Mouse (Mus musculus) hindbrain, embryonic 15.5 days (tissue): Measurements from ENCODE around the gene Btn1a1. TPM values are rescaled to one million over a fixed set of nuclear protein-coding genes. Genes with fewer than 3 reads are reported as not detected.
A peak's percentile ranks its signal among the peaks of the same experiment; 100 is the strongest.

ENCODE experiments used
- ATAC-seq: fragments of 200-750 bp; cut with Nextera tagmentation; 2 replicates; pipeline ENCODE4 v1.8.0; 2017; ENCODE audit warnings: low read depth, moderate number of reproducible peaks, moderate TSS enrichment; ENCODE audit not compliant: low FRiP score
- H3K27ac ChIP-seq: fragments of 300-500 bp; sonication (generic); replicated peaks from 2 replicates; pipeline ENCODE4 v1.5.1; 2015; ENCODE audit warnings: mild to moderate bottlenecking, inconsistent platforms
- H3K27me3 ChIP-seq: fragments of 300-500 bp; sonication (generic); 2 replicates; pipeline ENCODE4 v1.6.1; 2015; ENCODE audit warnings: control low read depth, inconsistent platforms
- H3K36me3 ChIP-seq: fragments of 300-500 bp; sonication (generic); 2 replicates; pipeline ENCODE4 v1.6.1; 2015; ENCODE audit warnings: control low read depth, inconsistent platforms
- H3K4me1 ChIP-seq: fragments of 300-500 bp; sonication (generic); replicated peaks from 2 replicates; pipeline ENCODE4 v1.6.1; 2015; ENCODE audit warnings: control low read depth, inconsistent platforms
- H3K4me2 ChIP-seq: fragments of 300-500 bp; sonication (generic); 2 replicates; pipeline ENCODE4 v1.6.1; 2015; ENCODE audit warnings: moderate library complexity, mild to moderate bottlenecking, inconsistent platforms
- H3K4me3 ChIP-seq: fragments of 300-500 bp; sonication (generic); 2 replicates; pipeline ENCODE4 v1.5.1; 2015; ENCODE audit warnings: mild to moderate bottlenecking, inconsistent platforms
- H3K9ac ChIP-seq: fragments of 300-500 bp; sonication (generic); 2 replicates; pipeline ENCODE4 v1.6.1; 2015; ENCODE audit warnings: inconsistent platforms
- H3K9me3 ChIP-seq: fragments of 300-500 bp; sonication (generic); 2 replicates; pipeline ENCODE4 v1.6.1; 2016; ENCODE audit warnings: control low read depth, inconsistent platforms
- WGBS: fragments of 180-500 bp; shearing (Covaris S2); methylation state at CpG from one replicate; pipeline ENCODE4 v1.1.7; 2015; 5-methylcytosine and 5-hydroxymethylcytosine counted together
- polyA plus RNA-seq: library from polyadenylated mRNA; unstranded; fragments of >200 nt; fragmentation: Nextera tagmentation; extraction: Ambion mirVana; gene quantifications from 2 replicates; pipeline ENCODE4 v1.2.1, GENCODE M21; 2015

Gene Btn1a1
- polyA plus RNA-seq, 1 experiment from 2014 or later: 0.17 TPM

DNA sequence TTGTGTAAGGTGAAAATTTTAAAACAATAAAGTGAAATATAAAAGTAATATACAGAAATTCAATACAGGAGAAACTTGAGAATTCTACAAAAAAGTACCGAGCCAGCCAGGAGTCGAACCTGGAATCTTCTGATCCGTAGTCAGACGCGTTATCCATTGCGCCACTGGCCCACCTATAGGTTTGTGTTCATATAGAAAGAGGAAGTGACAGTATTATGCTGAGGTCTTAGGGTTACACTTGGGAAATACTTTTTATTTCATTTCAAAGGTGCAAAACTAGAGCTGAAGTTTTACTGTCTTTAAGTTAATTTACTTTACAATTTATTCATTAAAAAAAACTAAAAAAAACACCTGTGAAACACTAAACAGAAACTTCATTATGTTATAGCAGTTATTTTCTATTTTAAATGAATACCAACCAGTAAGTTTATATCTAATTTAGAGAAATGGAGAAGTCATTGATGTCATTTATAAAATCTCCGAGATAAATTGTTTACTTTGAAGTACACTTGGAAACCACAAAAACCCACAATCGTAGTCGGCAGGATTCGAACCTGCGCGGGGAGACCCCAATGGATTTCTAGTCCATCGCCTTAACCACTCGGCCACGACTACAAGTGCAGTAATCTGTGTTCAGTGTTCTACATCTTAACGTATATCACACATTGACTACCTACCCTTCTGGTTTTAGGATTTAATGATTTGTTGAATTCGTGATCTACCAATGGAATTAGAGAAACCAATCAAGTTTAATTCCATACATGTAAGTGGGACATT lies 34.9 kb upstream of the Btn1a1 start:
- Histone ChIP-seq H3K27me3 (peaks cover 21% of the 10 kb centered on the region), H3K4me2 (0 out of 2 replicates have a peak overlapping the region, but pooled peaks have one; percentile 2)

DNA sequence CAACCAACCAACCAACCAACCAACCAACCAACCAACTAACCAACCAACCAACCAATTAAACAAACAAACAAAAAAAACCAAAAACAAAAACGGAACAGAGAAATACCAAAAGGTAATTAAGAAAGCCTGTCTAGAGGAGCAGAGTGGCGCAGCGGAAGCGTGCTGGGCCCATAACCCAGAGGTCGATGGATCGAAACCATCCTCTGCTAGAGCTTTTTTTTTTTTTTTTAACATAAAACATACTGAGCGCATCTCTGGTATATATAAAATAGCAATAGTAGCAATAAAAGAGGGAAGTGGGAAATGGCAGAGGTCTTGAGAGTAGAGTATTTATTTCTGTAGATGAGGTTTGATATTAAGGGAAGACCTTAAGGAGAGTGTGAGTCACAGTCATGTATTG lies 34.2 kb upstream of the Btn1a1 start:
- no peak overlapping the region for H3K4me2 ChIP-seq
- 6% methylated on average over 7 of the region's 7 CpGs for WGBS
- H3K9ac ChIP-seq: no peak overlapping the region
- H3K4me1 ChIP-seq: peaks cover 8% of the 10 kb centered on the region; the same call in 1 of the 2 replicates
- peaks cover 21% of the 10 kb centered on the region for H3K27me3 ChIP-seq
- H3K36me3 ChIP-seq: no peaks in the 10 kb centered on the region
- H3K4me3 ChIP-seq: no peak overlapping the region
- H3K9me3 ChIP-seq: no peaks in the 10 kb centered on the region
- H3K27ac ChIP-seq: no peak overlapping the region
- no peak for ATAC-seq

More for the DNA sequence above, 34.9 kb upstream of the Btn1a1 start:
- H3K9me3 ChIP-seq: no peaks in the 10 kb centered on the region
- peak; percentile 61; the same call in 1 of the 2 replicates for ATAC-seq
- peaks cover 12% of the 10 kb centered on the region; the same call in 1 of the 2 replicates for H3K4me1 ChIP-seq
- 3% methylated on average over 17 of the region's 17 CpGs for WGBS
- no peaks in the 10 kb centered on the region for H3K36me3 ChIP-seq
- no peak overlapping the region for H3K27ac ChIP-seq
- H3K4me3 ChIP-seq: no peak overlapping the region
- H3K9ac ChIP-seq: no peak overlapping the region

DNA sequence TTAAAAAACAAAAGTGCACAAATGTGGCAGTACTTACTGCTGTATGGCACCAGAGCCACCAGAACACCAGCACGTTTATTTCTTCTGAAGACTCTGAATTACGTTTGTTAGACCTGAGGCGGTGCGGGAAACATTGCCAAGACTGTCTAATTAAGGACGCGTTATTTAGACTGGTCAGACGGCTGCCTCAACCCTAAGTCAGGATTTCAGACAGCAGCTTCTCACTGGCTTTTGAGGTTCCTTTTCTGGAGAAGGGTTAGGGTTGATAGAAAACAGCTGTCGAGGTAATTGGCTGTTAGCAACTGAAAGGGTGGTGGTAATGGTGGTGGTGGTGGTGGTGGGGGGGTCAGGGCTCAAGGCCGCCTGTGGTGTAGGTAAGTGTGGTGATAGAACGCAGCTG lies 33.0 kb upstream of the Btn1a1 start:
- peaks cover 21% of the 10 kb centered on the region for H3K27me3 ChIP-seq
- no peak for ATAC-seq
- H3K9ac ChIP-seq: no peak overlapping the region
- peak overlapping the region; percentile 44 for H3K4me2 ChIP-seq
- peak overlapping the region; percentile 25 for H3K4me3 ChIP-seq
- WGBS: 6% methylated on average over 10 of the region's 10 CpGs
- H3K9me3 ChIP-seq: no peaks in the 10 kb centered on the region
- no peak overlapping the region for H3K27ac ChIP-seq
- H3K36me3 ChIP-seq: no peaks in the 10 kb centered on the region
- H3K4me1 ChIP-seq: peaks cover 8% of the 10 kb centered on the region; the same call in 1 of the 2 replicates

DNA sequence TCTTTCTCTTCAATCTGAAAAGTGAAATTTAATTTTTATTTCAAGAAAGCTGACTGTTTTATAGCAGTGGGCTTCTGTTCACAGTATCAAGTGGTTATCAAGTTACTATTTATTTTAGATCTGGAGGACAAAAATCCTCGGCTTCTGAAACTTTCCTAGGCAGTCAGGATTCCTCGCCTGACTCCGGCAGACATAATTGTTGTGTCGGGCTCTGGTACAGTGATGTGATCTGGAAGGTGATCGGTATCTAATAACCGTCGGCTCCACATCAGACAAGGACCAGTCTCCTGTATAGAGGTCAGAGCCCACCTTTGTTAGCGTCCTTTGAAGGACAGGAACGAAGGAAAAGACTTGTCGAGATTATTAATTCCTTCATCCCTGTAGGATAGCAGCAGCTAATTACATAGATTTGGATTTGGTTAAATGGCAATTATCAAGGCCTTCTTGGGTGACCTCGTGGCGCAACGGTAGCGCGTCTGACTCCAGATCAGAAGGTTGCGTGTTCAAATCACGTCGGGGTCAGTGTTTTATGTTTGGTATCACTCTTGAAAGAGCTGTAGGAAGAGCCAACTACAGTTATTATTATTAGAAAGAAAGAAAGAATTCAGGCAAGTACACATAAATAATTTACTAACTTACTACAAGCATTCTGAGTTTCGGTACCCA lies 32.1 kb upstream of the Btn1a1 start:
- no peak overlapping the region for H3K9ac ChIP-seq
- no peak overlapping the region for H3K27ac ChIP-seq
- peaks cover 8% of the 10 kb centered on the region; the same call in 1 of the 2 replicates for H3K4me1 ChIP-seq
- whole genome bisulfite sequencing: 6% methylated on average over 19 of the region's 19 CpGs
- H3K27me3 ChIP-seq: peaks cover 21% of the 10 kb centered on the region
- no peaks in the 10 kb centered on the region for H3K9me3 ChIP-seq
- H3K36me3 ChIP-seq: no peaks in the 10 kb centered on the region
- no peak for ATAC-seq
- H3K4me2 ChIP-seq: peak overlapping the region; percentile 44
- peak overlapping the region; percentile 25 for H3K4me3 ChIP-seq

DNA sequence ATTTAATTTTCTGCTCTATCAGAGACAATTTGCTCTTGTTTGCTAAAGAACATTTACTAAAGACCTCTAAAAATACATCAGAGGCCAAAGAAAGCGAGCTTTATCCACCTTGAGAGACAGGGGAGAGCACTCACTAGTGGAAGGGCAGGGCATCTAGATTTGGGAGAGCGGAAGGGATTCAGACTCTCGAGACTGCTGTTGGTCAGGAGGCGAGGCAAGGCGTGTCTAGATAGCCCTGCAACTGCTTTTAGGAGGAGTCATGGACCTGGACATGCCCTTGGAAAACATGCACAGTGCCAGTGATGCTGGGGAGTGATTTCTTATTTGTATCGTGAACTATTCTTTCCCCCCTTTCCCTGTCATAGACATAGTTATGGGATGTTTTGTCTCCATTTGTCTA lies 29.8 kb upstream of the Btn1a1 start:
- no peak overlapping the region for H3K4me2 ChIP-seq
- no peak overlapping the region for H3K4me3 ChIP-seq
- H3K9ac ChIP-seq: no peak overlapping the region
- H3K27me3 ChIP-seq: peaks cover 18% of the 10 kb centered on the region
- ATAC-seq: no peak
- no peaks in the 10 kb centered on the region for H3K36me3 ChIP-seq
- peaks cover 12% of the 10 kb centered on the region for H3K4me1 ChIP-seq
- no peak overlapping the region for H3K27ac ChIP-seq
- no peaks in the 10 kb centered on the region for H3K9me3 ChIP-seq
- 85% methylated on average over 6 of the region's 6 CpGs for WGBS

DNA sequence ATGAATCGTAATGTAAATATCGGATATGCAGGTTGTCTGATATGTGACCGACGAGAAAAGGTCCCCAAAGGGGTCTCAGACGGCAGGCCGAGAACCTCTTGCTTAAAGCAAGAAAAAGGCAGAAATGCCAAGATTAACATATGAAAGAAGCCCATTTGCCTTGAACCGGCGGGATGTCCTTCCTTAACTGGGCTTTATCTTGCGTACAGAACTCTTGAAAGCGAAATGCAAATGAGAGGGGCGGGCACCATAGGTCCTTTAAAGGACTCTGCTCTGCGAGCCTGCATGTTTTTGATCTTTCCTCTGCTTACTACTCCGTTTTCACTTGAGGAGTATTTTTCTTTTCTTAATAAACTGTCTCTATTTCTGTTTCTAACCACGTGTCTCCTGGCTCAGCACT lies 26.3 kb upstream of the Btn1a1 start:
- Histone ChIP-seq H3K9me3 (no peaks in the 10 kb centered on the region), H3K4me1 (peaks cover 7% of the 10 kb centered on the region), H3K4me3 (peak overlapping the region; percentile 21), H3K27me3 (peaks cover 2% of the 10 kb centered on the region; the same call in 1 of the 2 replicates), H3K36me3 (no peaks in the 10 kb centered on the region), H3K9ac (no peak overlapping the region), H3K4me2 (peak overlapping the region; percentile 48), H3K27ac (no peak overlapping the region)
- 4% methylated on average over 14 of the region's 14 CpGs for WGBS
- no peak for ATAC-seq

DNA sequence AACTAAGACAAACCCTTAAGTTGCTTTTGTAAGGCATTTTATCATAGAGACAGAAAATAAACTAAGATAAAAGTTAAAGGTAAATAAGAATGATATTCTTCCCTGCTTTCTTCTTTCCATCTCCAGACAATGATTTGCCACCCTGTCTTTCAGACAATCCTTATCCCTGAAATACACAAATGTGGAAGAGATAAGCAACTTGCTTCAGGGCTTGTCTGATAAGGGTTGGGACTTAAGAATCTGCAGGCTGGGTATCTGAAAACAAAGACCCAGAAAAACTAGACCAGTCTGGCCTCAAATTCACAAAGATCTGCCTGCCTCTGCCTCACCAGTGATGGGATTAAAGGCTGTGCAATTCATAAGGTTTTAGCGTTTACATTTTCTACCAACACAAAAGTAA lies 25.6 kb upstream of the Btn1a1 start:
- ATAC-seq: no peak
- H3K27me3 ChIP-seq: no peaks in the 10 kb centered on the region
- peaks cover 7% of the 10 kb centered on the region for H3K4me1 ChIP-seq
- 15% methylated on average over 1 of the region's 1 CpGs for WGBS
- no peak overlapping the region for H3K4me2 ChIP-seq
- no peak overlapping the region for H3K27ac ChIP-seq
- no peak overlapping the region for H3K9ac ChIP-seq
- no peaks in the 10 kb centered on the region for H3K36me3 ChIP-seq
- no peaks in the 10 kb centered on the region for H3K9me3 ChIP-seq
- no peak overlapping the region for H3K4me3 ChIP-seq

DNA sequence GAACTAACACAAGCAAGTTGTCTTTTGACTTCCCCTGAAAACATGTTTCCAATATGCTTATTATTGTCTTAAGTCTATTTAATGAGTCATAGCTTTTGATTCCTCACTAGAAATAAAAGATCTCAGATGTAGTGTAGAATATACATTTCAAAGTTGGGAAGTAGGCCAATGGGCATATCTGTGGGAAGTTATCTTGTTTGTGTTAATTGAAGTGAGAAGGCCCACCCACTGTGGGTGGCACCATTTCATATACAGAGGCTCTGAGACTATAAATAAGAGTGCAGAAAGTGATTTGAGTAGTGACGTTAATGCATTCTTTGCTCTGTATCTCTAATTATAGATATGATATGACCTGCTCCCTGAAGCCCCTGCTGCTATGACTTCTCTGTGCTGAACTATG lies 25.2 kb upstream of the Btn1a1 start:
- WGBS: 60% methylated on average over 1 of the region's 1 CpGs
- peaks cover 7% of the 10 kb centered on the region for H3K4me1 ChIP-seq
- H3K27me3 ChIP-seq: no peaks in the 10 kb centered on the region
- H3K36me3 ChIP-seq: no peaks in the 10 kb centered on the region
- ATAC-seq: no peak
- no peak overlapping the region for H3K4me2 ChIP-seq
- H3K9me3 ChIP-seq: no peaks in the 10 kb centered on the region
- no peak overlapping the region for H3K27ac ChIP-seq
- no peak overlapping the region for H3K4me3 ChIP-seq
- no peak overlapping the region for H3K9ac ChIP-seq

DNA sequence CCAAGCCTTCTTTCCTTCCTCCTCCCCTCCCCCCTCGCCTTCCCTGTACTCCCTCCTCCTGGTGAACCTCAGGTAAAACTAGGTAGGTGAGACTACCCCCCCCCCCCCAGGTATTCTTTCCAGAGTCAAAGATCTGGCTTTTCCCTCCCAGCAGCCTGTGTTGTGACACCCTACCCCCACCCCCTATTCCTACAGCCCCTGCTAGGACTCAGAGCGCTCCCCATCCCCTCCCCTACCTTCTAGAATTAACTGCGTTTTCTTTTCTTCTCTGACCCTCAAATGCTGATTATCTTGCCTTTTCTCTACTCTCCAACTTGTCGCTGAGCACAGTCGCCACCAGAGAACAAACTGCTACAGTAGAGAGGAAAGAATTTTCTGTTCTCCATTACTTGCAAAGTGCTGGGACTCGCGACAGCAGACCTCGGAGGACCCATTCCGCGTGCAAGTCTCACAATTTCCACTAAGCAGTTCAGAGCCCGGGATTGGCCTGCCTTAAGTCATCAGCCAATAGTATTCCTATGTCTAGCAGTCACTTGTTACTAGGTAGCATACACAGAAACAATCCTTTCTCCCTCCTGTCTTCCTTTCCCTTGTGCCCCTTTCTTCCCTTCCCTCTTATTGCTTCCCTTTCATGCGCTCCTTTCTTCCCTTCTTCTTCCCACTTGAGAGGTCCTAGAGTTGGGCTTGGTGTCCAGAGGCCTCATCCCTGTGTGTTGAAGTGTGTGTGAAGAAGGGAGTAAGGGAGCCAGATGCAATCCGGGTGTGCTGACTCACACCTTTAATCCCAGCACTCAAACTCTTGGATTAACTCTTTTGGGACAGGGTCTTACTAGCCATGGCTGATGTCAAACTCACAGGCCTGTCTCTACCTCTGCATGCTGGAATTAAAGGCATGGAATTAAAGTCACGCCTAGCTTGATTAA lies 23.0 kb upstream of the Btn1a1 start, which contains the start of gene Btn2a2:
Gene Btn2a2, minus strand, starts transcription at position 458 of the 923 bp plus-strand sequence.
- peak within 1 kb of the TSS; percentile 63 for H3K4me2 ChIP-seq
- no peak within 1 kb of the TSS for H3K27ac ChIP-seq
- H3K36me3 ChIP-seq: no peaks in the 10 kb centered on the region
- H3K4me3 ChIP-seq: peak within 1 kb of the TSS; percentile 39
- H3K4me1 ChIP-seq: peaks cover 7% of the 10 kb centered on the region
- ATAC-seq: peak; percentile 97
- H3K9me3 ChIP-seq: no peaks in the 10 kb centered on the region
- no peaks in the 10 kb centered on the region for H3K27me3 ChIP-seq
- WGBS: 4% methylated on average over 13 of the region's 14 CpGs
- H3K9ac ChIP-seq: no peak within 1 kb of the TSS

DNA sequence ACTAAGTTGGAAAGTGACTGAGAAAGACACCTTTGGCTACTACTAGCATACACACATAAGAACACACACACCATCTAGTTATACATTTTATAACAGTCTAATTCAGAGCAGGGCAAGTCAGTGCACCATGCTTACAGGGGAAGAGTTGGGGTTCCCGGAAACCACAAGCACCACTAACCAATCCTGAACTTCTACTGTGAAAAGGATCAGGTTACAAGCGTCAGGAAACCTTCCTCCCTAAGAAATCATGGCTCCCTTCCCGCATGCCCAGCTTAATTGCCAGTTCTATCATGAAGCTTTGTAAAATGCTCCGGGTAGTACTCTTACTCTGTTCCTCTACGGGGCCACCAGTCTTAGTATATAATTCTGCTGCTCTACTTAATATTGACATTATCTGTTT lies 19.6 kb upstream of the Btn1a1 start:
- Histone ChIP-seq H3K27me3 (no peaks in the 10 kb centered on the region), H3K27ac (no peak overlapping the region), H3K4me2 (no peak overlapping the region), H3K36me3 (no peaks in the 10 kb centered on the region), H3K4me1 (0 out of 2 replicates have a peak, but pooled peaks cover 2% of the 10 kb centered on the region), H3K4me3 (no peak overlapping the region), H3K9me3 (no peaks in the 10 kb centered on the region), H3K9ac (no peak overlapping the region)
- no peak for ATAC-seq
- WGBS: 55% methylated on average over 5 of the region's 5 CpGs

DNA sequence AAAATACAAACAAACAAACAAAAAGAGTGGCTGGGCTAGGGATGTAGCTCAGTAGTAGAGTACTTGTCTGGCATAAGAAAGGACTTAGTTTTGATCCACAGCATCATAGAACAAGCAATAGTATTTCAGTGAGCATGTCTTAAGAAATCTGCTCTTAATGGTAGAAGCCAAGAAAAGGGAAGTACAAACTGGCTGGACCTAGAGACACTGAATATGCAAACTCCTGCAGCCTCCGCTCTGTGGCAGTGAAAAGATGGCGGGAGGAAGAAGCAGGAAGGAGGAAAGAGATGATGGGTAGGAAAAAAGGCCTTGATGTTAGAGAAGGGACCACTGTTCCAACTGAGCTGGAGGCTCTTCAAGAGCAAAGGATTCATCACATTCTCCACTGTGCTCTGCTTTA lies 17.5 kb upstream of the Btn1a1 start:
- Histone ChIP-seq H3K4me2 (no peak overlapping the region), H3K4me3 (no peak overlapping the region), H3K27me3 (no peaks in the 10 kb centered on the region), H3K4me1 (no peaks in the 10 kb centered on the region), H3K9me3 (no peaks in the 10 kb centered on the region), H3K9ac (no peak overlapping the region), H3K27ac (no peak overlapping the region), H3K36me3 (no peaks in the 10 kb centered on the region)
- no peak for ATAC-seq
- 87% methylated on average over 2 of the region's 2 CpGs for WGBS
